Mouse (Mus musculus) hindbrain, postnatal 0 days (tissue): Measurements from ENCODE around the gene Trim80. TPM values are rescaled to one million over a fixed set of nuclear protein-coding genes. Genes with fewer than 3 reads are reported as not detected.

Source experiments
- ATAC-seq: fragments of 200-750 bp; cut with Nextera tagmentation; 2 replicates; pipeline ENCODE4 v1.8.0; 2017; ENCODE audit warnings: mild to moderate bottlenecking, moderate TSS enrichment, moderate library complexity
- DNase-seq: peaks from one replicate; pipeline ENCODE4 v3.0.0-alpha.2; 2015; ENCODE audit warnings: low spot score
- H3K27ac ChIP-seq: fragments of 300-500 bp; sonication (generic); 2 replicates; pipeline ENCODE4 v1.5.1; 2014; ENCODE audit warnings: mild to moderate bottlenecking
- H3K27me3 ChIP-seq: fragments of 300-500 bp; sonication (generic); 2 replicates; pipeline ENCODE4 v1.6.1; 2014; ENCODE audit warnings: low read length, mixed read lengths; ENCODE audit not compliant: insufficient read depth
- H3K36me3 ChIP-seq: fragments of 300-500 bp; sonication (generic); 2 replicates; pipeline ENCODE4 v1.6.1; 2014; ENCODE audit warnings: low read length, mixed read lengths; ENCODE audit not compliant: insufficient read depth
- H3K4me1 ChIP-seq: fragments of 300-500 bp; sonication (generic); 2 replicates; pipeline ENCODE4 v1.6.1; 2014; ENCODE audit warnings: antibody characterized with exemption, low read length, mixed read lengths; ENCODE audit not compliant: insufficient read depth
- H3K4me2 ChIP-seq: fragments of 300-500 bp; sonication (generic); 2 replicates; pipeline ENCODE4 v1.6.1; 2014; ENCODE audit warnings: low read depth, mild to moderate bottlenecking, low read length, moderate library complexity, mixed read lengths
- H3K4me3 ChIP-seq: fragments of 300-500 bp; sonication (generic); 2 replicates; pipeline ENCODE4 v1.5.1; 2014; ENCODE audit warnings: low read length
- H3K9ac ChIP-seq: fragments of 300-500 bp; sonication (generic); replicated peaks from 2 replicates; pipeline ENCODE4 v1.6.1; 2014; ENCODE audit warnings: mild to moderate bottlenecking, low read length, moderate library complexity, mixed read lengths
- H3K9me3 ChIP-seq: fragments of 300-500 bp; sonication (generic); 2 replicates; pipeline ENCODE4 v1.6.1; 2016; ENCODE audit warnings: low read length, mixed read lengths
- CTCF ChIP-seq: IDR thresholded peaks from 2 replicates; pipeline ENCODE4 v1.5.1; 2016; ENCODE audit warnings: antibody characterized with exemption, control low read depth, low read depth
- WGBS: fragments of 180-500 bp; shearing (Covaris S2); extraction: QIAGEN DNeasy Blood & Tissue Kit; methylation state at CpG from one replicate; pipeline ENCODE4 v1.1.7; 2014; 5-methylcytosine and 5-hydroxymethylcytosine counted together
- polyA plus RNA-seq: library from polyadenylated mRNA; unstranded; fragments of >200 nt; fragmentation: Nextera tagmentation; extraction: Ambion mirVana; gene quantifications from 2 replicates; pipeline ENCODE4 v1.2.1, GENCODE M21; 2015
- total RNA-seq: library from RNA; depleted of rRNA; stranded (reverse); fragments of >200 nt; gene quantifications from 2 replicates; pipeline ENCODE4 v1.2.3, GENCODE M21; 2014

The Trim80 gene
- total and polyA plus RNA-seq, 2 experiments from 2014 or later, result 0.11 TPM; not detected in 1

GRCm38 (mm10) chr11:115427482-115428331 lies 12.6 kb upstream of the Trim80 start:
- ATAC-seq (peak; percentile 82), DNase-seq (peak; percentile 92)
- Histone ChIP-seq H3K9ac (no peak overlapping the region; the same call in 1 of the 2 replicates), H3K36me3 (peaks cover 53% of the 10 kb centered on the region), H3K4me3 (no peak overlapping the region; the same call in 1 of the 2 replicates), H3K4me2 (peak overlapping the region; percentile 32), H3K9me3 (no peaks in the 10 kb centered on the region), H3K27me3 (no peaks in the 10 kb centered on the region), H3K27ac (peak overlapping the region; percentile 28), H3K4me1 (no peaks in the 10 kb centered on the region)
- TF ChIP-seq CTCF, result peak; percentile 90
- 29% methylated on average over 20 of the region's 20 CpGs for WGBS

GRCm38 (mm10) chr11:115429307-115429706 lies 11.0 kb upstream of the Trim80 start:
- peaks cover 53% of the 10 kb centered on the region for H3K36me3 ChIP-seq
- DNase-seq, result no peak
- H3K27ac ChIP-seq, result no peak overlapping the region

GRCm38 (mm10) chr11:115430561-115430960 lies 9.8 kb upstream of the Trim80 start:
- Histone ChIP-seq H3K4me3 (no peak overlapping the region), H3K4me2 (no peak overlapping the region), H3K9me3 (no peaks in the 10 kb centered on the region), H3K4me1 (peaks cover 2% of the 10 kb centered on the region; the same call in 1 of the 2 replicates), H3K27me3 (no peaks in the 10 kb centered on the region), H3K36me3 (peaks cover 47% of the 10 kb centered on the region), H3K9ac (no peak overlapping the region), H3K27ac (no peak overlapping the region)
- ATAC-seq (no peak), DNase-seq (no peak)
- TF ChIP-seq CTCF, result no peak
- WGBS, result 95% methylated on average over 6 of the region's 6 CpGs

More at GRCm38 (mm10) chr11:115429307-115429706, 11.0 kb upstream of the Trim80 start:
- Histone ChIP-seq H3K9me3 (no peaks in the 10 kb centered on the region), H3K4me1 (no peaks in the 10 kb centered on the region), H3K4me3 (no peak overlapping the region), H3K9ac (no peak overlapping the region), H3K27me3 (no peaks in the 10 kb centered on the region), H3K4me2 (no peak overlapping the region)
- TF ChIP-seq CTCF, result no peak
- WGBS, result 77% methylated on average over 7 of the region's 7 CpGs
- no peak for ATAC-seq

GRCm38 (mm10) chr11:115432814-115433213 lies 7.5 kb upstream of the Trim80 start:
- TF ChIP-seq CTCF, result no peak
- Histone ChIP-seq H3K4me3 (no peak overlapping the region), H3K9ac (no peak overlapping the region), H3K27me3 (no peaks in the 10 kb centered on the region), H3K4me1 (peaks cover 10% of the 10 kb centered on the region), H3K4me2 (no peak overlapping the region), H3K27ac (no peak overlapping the region), H3K36me3 (peaks cover 36% of the 10 kb centered on the region), H3K9me3 (no peaks in the 10 kb centered on the region)
- ATAC-seq (no peak), DNase-seq (no peak)
- 85% methylated on average over 4 of the region's 4 CpGs for WGBS

GRCm38 (mm10) chr11:115433342-115433741 lies 7.0 kb upstream of the Trim80 start:
- H3K36me3 ChIP-seq, result peaks cover 36% of the 10 kb centered on the region
- no peak overlapping the region for H3K4me3 ChIP-seq
- no peaks in the 10 kb centered on the region for H3K9me3 ChIP-seq
- DNase-seq (no peak), ATAC-seq (no peak)
- H3K27me3 ChIP-seq, result no peaks in the 10 kb centered on the region
- H3K27ac ChIP-seq, result no peak overlapping the region
- no peak overlapping the region for H3K9ac ChIP-seq
- 85% methylated on average over 6 of the region's 6 CpGs for WGBS
- TF ChIP-seq CTCF, result no peak
- peaks cover 10% of the 10 kb centered on the region for H3K4me1 ChIP-seq
- no peak overlapping the region for H3K4me2 ChIP-seq

GRCm38 (mm10) chr11:115435596-115436337 lies 4.6 kb upstream of the Trim80 start:
- Histone ChIP-seq H3K27ac (no peak overlapping the region), H3K4me3 (peak overlapping the region; percentile 26)
- ATAC-seq, result peak; percentile 42; the same call in 1 of the 2 replicates

More at GRCm38 (mm10) chr11:115435596-115436337, 4.6 kb upstream of the Trim80 start:
- no peak for TF ChIP-seq CTCF
- Histone ChIP-seq H3K36me3 (peaks cover 19% of the 10 kb centered on the region; the same call in 1 of the 2 replicates), H3K9ac (peak overlapping the region; percentile 19; the same call in 1 of the 2 replicates), H3K4me1 (peaks cover 10% of the 10 kb centered on the region), H3K4me2 (peak overlapping the region; percentile 65), H3K27me3 (no peaks in the 10 kb centered on the region), H3K9me3 (no peaks in the 10 kb centered on the region)
- DNase-seq, result peak; percentile 59
- WGBS, result 5% methylated on average over 31 of the region's 31 CpGs
